Mouse (Mus musculus): Measurements from ENCODE around the gene Napsa.

GRCm38 (mm10) chr7:44583146-44583545, 11.0 kb downstream of the Napsa start:
- no peak for TF ChIP-seq CTCF (IDR thresholded peaks at IDR 0.05; ENCODE audit: insufficient read depth, low read depth, low read length)
- TF ChIP-seq POLR2A (IDR thresholded peaks at IDR 0.05; ENCODE audit: insufficient read depth, low read depth, low read length) = no peak
